Mouse (Mus musculus) gastrocnemius, postnatal 14 days (tissue): Measurements from ENCODE around the gene Csf2rb. TPM values are rescaled to one million over a fixed set of nuclear protein-coding genes. Genes with fewer than 3 reads are reported as not detected.

Experiments used
- microRNA-seq, 2 experiments: library from miRNA; unstranded; fragments of <30 nt; microRNA quantifications; one replicate each; pipeline ENCODE4 v1.2.0; 2021
- total RNA-seq, 2 experiments: library from RNA; stranded (reverse); gene quantifications; 2 replicates each; pipeline ENCODE4 v1.2.3; 2021

The Csf2rb gene
- total RNA-seq, 2 experiments from 2014 or later: 1.1 to 2.1 TPM

Small RNA genes within 50 kb of the gene (microRNA-seq; reads per million reads assigned to microRNA genes)
- gene Mir7676-1: 0 reads per million in 2 experiments
- gene Mir7676-2: 0 reads per million in 2 experiments

Other genes starting within 250 kb of the Csf2rb start
- gene Cacng2, start 205.7 kb upstream of the Csf2rb start, total RNA-seq: not detected
- 10 to 100 TPM; 53.4 to 55.0 TPM for gene Ift27, start 151.6 kb upstream of the Csf2rb start, total RNA-seq
- gene Pvalb, start 119.4 kb upstream of the Csf2rb start, total RNA-seq: over 10,000 TPM; 19,167 to 21,154 TPM
- 1 to 10 TPM in 1 of 2 experiments, under 1 TPM in 1; 1.00 to 3.0 TPM for gene Ncf4, start 81.0 kb upstream of the Csf2rb start, total RNA-seq
- gene Csf2rb2, start 20.0 kb upstream of the Csf2rb start, total RNA-seq: 1 to 10 TPM in 1 of 2 experiments, under 1 TPM in 1; 0.93 to 1.9 TPM
- gene Tex33, start 70.2 kb downstream of the Csf2rb start, total RNA-seq: not detected
- 10 to 100 TPM; 19.6 to 21.2 TPM for gene Tst, start 80.2 kb downstream of the Csf2rb start, total RNA-seq
- gene Mpst, start 80.7 kb downstream of the Csf2rb start, total RNA-seq: 10 to 100 TPM; 49.4 to 49.8 TPM
- 10 to 100 TPM; 34.6 to 41.4 TPM for gene Kctd17, start 102.8 kb downstream of the Csf2rb start, total RNA-seq
- gene Tmprss6, start 142.9 kb downstream of the Csf2rb start, total RNA-seq: not detected
- not detected for gene Il2rb, start 169.5 kb downstream of the Csf2rb start, total RNA-seq
- 10 to 100 TPM; 36.9 to 40.4 TPM for gene C1qtnf6, start 205.7 kb downstream of the Csf2rb start, total RNA-seq
- under 1 TPM in 1 of 2 experiments, not detected in 1; 0.04 TPM for gene Sstr3, start 218.9 kb downstream of the Csf2rb start, total RNA-seq
- 1 to 10 TPM; 1.1 to 2.5 TPM for gene Rac2, start 247.0 kb downstream of the Csf2rb start, total RNA-seq